Mouse (Mus musculus) cerebellum, postnatal 14 days (tissue): ENCODE measurements around the gene Mrgprb1.
"Not testable (repeated sequence)": the region's sequence is repeated elsewhere in the genome, so short reads cannot be mapped to it uniquely, and the experiment has no call there.

ENCODE experiments used
- DNase-seq, 2 experiments: peaks; one replicate each; pipeline ENCODE4 v3.0.0; 2021; ENCODE audit warnings: mixed read lengths in 2 of 2

Gene Mrgprb1

DNA sequence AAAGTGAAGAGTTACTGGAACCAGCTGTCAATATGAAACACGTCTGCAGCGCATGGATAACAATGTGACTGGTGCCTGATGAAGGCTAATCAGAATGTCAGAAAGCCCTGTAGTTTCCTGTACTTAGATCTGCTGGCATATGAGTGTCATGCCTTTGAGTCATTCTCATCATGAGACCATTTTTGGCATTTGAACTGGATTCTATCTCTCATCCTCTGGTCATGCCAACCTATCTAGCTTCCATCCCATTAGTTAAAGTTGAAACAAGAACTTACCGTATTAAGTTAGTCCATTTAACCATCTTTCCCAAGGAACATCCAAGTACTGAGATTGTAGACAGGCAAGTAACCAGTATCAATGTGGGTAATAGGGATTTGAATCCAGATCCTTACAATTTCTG, at the start of gene Mrgprb1:
Gene Mrgprb1, minus strand, starts transcription at position 101 of the 400 bp plus-strand sequence.
- DNase-seq = no peak

DNA sequence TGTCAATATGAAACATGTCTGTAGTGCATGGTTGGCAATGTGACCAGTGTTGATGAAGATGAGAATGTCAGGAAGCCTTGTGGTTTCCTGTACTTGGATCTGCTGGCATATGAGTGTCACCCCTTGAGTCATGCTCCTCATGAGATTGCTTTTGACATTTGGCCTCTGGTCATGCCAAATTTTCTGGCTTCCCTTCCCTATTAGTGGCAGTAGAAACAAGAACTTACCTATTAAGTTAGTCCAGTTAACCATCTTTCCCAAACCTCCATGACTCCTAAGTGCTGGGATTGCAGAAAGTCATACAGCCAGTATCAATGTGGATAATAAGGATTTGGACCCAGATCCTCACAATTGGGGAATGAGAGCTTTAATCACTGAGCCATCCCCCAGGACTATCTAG, 43.1 kb upstream of the Mrgprb1 start, which contains the start of gene Mrgprx2:
Gene Mrgprx2, minus strand, starts transcription at position 101 of the 400 bp plus-strand sequence.
- no peak for DNase-seq

DNA sequence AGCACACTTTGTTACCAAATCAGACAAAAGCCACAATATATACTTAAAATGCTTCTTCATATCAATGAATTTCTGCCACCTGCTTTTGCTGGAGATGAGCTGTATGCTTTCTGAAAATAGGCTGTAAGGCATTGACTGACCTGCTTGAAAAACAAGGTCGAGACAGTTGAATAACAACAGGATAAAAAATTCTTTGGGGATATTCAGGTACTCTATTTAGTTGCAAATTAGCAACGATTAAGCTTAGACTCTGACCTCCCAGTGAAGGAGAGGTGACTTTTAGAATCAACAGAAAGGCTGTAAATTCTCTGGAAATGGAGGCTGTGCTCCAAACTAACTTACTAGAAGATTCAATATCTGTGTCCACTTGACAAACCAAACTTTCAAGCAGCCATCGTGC, 19.6 kb downstream of the Mrgprb1 start:
- no peak for DNase-seq

DNA sequence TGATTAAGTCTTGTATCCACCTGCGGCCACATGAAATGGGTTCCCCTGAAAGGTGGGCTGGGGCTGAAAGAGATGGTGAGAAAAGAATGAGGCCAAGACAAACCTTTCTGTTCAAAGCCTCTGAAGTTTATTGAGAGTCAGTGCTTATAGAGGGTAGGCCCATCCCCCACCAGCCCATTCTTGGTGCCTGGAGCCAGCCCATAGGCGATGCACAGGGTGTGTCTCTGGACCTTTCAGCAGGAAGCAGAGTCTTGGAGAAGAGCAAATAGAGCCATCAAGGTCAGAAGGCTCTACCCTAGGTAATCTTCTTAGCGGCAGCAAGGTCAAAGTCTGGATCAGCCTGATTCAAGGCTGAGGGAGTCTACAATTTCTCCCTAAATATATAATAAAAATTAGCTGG, 20.2 kb downstream of the Mrgprb1 start:
- DNase-seq = not testable (repeated sequence)
